Mouse (Mus musculus) myocyte (in vitro differentiated cells): ENCODE measurements around the gene Nexn.

Source experiments
- E2F4 ChIP-seq: IDR thresholded peaks from one replicate; pipeline ENCODE4 v1.6.1; 2011; ENCODE audit warnings: mild to moderate bottlenecking, control low read depth, moderate library complexity; ENCODE audit not compliant: insufficient read depth
- MAX ChIP-seq: IDR thresholded peaks from one replicate; pipeline ENCODE4 v1.6.1; 2011; ENCODE audit warnings: low read depth, mild to moderate bottlenecking, control low read depth
- POLR2A ChIP-seq: IDR thresholded peaks from one replicate; pipeline ENCODE4 v1.6.1; 2011; ENCODE audit warnings: low read depth, mild to moderate bottlenecking, control low read depth, moderate library complexity; ENCODE audit not compliant: insufficient read length
- USF1 ChIP-seq: IDR thresholded peaks from one replicate; pipeline ENCODE4 v1.6.1; 2011; ENCODE audit warnings: low read depth, mild to moderate bottlenecking, control low read depth, moderate library complexity

- TF ChIP-seq POLR2A = peak; percentile 35
- TF ChIP-seq USF1 = no peak
- TF ChIP-seq MAX = no peak
- TF ChIP-seq E2F4 = no peak
Measured at GRCm38 (mm10) chr3:152210728-152211391, 55.3 kb downstream of the Nexn start.
